Mouse (Mus musculus) embryo, embryonic 11.5 days (tissue): ENCODE results near the gene Gm17387.
"Not testable (repeated sequence)": the region's sequence is repeated elsewhere in the genome, so short reads cannot be mapped to it uniquely, and the experiment has no call there.

Experiments used
- DNase-seq: peaks from one replicate; pipeline ENCODE4 v3.0.0-alpha.2; 2012; ENCODE audit warnings: low read depth, low spot score

The Gm17387 gene

DNA sequence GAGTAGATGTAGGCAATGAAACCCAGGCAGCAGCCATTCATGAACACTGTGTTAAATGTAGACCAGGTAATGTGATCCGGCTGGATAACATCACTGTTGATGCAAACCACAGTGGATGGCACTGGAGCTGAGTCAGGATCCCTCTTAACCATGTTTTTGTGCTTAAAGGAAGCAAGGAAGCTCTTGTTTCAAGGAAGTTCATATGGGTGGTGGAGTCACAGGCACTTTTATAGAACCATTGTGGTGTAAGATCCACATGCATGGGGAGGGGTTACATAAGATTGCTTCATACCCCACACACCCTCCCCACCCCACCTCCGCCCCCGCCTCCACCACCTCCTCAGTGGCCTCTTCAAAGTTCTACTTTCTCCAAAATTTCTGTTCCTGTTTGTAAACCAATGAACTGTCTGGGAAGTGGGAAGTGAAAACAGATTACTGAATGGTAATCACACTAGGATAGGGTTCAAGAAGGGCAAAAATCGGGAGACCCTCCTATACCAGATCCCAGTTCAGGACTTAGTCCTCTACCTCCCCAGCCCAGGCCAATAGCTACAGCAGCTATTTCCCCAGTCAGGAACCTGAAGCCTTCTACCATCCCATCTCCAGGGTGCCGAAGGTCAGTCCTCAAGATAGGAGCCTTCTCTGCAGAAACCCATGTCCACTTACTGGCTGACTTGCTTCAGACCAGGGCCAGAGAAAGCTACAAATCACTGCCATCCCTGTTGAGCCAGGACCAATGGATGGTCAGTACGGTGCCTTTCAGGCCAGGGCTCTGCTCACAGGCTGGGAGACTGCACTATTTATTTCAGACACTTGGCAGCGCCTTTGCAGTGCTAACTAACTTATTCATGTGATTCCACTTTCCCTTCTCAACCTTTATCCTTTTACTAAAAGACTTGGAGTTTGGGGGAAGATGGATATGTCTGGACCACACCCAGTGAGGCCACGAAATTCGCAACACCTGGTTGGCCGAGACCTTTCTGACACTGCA lies 11.9 kb upstream of the Gm17387 start:
- no peak for DNase-seq

DNA sequence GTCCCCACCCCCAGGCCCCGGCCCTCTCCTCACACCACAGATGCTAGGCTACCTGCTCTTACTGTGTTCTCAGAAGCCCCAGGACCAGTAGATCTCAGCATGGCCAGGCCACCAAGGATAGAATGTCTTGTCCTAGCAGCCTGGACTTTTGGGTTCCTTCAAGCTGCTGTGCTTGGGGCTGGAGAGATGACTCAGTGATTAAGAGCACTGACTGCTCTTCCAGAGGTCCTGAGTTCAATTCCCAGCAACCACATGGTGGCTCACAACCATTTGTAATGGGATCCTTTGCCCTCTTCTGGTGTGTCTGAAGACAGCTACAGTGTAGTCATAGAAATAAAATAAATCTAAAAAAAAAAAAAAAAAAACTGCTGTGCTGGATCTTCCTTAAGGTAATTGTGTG lies 11.1 kb upstream of the Gm17387 start, which contains the start of gene Ifitm6:
Ifitm6 (minus strand) TSS at position 101 of the 400 bp plus-strand sequence.
- not testable (repeated sequence) for DNase-seq

DNA sequence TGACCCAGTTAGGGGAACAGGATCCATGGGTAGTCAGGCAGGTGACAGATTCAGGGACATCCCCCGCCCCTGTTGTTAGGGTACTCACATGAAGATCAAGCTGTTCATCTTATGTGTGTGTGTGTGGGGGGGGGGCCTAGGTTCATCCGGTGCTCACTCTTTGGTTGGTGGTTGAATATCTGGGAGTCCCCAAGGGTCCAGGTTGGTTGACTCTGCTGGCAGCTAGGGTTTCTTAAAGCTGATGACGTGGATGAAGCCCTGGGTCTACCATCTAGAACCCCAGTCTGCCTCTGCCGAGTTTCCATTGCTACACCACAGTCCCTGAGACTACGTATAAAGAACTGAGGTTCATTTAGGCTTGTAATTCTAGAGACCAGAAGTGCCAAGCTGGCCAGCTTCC lies 9.9 kb upstream of the Gm17387 start:
- no peak for DNase-seq

DNA sequence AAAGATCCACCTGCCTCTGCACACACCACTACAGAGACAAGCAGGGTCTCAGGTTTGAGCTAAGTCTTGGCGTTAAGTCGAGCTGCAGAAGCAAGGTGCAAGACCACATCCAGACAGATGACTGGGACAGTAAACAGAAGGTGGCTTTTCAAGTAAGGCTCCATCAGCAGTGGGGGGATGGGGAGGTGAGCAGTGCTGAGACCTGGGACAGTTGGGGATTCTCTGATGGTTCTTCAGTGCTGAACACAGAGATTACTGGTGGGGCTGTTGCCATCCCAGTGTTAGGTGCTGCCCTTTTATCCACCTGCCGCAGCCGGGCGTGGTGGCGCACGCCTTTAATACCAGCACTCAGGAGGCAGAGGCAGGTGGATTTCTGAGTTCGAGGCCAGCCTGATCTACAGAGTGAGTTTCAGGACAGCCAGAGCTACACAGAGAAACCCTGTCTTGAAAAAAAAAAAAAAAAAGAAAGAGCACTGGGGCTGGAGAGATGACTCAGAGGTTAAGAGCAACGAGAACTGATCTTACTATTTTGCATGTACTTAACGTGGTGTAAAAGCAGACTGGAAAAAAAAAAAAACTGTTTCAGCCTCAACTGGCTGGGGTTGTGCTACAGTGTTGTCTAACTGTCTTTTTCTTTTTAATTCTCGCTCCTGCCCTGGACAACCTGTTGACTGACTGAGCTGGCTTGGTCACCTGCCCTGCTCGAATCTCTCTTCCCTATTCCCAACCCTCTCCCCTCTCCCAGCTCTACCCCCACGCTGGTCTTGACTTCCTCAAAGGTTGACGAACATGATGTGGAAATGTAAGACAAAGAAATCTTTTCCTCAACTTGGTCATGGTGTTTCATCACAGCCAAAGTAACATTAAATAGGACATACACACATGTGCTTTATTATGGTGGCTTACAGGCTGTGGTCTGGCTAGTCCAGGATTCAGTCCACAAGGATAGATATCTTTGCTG lies 7.2 kb upstream of the Gm17387 start:
- no peak for DNase-seq

DNA sequence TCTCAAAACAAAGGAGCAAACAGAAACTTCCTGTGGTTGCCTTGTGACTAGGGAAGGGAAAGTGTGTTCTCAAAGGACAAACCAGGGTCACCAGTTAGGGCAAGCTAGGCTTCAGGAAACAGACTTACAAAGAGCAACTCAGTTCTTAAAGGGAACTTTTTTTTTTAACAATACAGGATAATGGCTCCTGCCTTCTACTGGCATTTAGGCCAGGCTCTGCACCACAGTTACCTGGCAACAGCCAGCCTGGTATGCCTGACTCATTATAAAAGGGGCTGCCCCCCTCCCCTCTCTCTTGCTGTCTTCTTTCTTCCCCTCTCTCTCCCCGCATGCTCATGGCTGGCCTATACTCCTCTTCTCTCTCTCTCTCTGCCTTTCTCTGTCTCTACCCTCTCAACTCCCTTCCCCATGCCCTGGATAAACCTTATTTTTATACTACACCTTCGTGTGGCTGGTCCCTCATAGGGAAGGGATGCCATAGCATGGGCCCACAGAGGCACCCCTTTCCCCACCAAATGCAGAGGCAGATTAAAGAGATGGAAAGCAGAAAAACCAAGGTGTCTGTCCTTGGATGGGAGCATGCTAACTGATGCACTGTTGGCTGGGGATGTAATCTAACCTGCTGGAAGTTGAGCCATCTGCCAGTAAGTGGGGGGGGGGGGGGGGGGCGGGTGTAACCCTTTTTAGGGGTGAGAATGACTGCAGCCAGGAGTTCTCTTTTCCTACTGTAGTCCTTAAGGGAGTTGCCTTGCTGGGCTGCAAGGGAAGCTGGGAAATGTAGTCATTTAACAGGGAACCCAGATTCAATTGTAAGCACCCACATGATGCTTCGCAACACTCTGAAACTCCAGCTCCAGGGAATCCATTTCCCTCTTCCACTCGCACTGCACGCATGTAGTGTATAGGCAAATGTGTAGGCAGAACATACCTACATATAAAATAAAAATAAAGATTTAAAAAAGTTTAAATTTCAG lies 3.8 kb upstream of the Gm17387 start:
- DNase-seq = no peak

DNA sequence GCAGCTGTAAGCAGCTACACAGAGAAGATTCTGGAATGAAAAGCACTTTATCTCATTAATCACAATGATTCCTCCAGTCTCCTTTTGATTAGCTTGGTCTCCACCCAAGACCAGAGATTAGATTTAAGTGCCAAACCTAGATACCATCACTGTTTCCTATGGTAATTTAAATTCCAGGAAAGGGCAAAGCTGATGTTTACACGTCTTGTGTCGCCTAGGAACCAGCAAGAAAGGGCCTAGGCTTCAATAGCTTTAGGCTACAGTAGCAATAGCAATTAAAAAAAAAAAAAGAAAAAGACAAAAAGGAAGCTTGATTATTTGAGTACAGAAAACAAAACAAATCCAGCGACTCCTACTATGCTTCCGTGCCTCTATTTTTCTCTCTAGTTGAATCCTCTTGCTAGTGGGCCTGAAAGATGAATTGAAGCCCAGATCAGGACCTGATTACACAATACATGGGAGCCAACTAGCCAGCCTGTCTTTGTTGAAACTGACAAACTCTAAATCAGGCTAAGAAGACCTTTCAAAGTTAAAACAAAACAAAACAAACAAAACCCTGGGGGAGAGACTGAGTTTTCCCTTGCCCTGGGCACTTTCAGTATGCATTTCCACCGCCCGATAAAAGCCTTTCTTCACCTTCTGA lies 2.7 kb upstream of the Gm17387 start:
- no peak for DNase-seq

DNA sequence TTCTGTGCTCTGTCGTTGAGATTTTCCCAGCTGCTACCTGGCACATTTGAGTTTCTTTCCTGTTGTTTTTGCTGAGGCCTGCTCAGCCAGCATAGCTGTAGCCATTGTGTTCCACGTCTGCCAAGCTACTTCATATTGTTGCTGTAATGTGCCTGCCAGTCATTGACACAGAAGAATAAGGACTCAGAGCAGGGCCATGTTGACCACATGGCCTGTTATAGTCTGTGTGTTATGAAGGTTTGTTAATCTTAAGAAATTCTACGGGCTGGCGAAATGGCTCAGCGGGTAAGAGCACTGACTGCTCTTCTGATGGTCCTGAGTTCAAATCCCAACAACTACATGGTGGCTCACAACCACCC lies 2.2 kb upstream of the Gm17387 start:
- no peak for DNase-seq

DNA sequence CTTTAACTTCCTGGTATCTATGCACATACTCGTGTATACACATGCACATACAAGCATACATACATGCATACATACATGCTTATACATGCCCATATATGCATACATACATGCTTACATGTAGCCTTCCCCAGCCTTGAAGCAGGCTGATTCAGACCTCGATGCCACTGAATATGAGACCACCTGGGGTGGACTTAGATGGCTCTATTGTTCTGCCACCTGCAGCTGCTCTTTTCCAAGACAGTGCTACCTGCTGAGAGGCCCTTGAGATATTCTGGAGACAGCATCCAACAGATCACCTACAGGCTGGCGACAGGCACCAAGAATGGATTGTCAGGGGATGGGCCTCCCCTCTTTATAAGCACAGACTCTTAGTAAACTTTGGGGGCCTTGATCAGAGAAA lies 1.5 kb downstream of the Gm17387 start:
- no peak for DNase-seq

DNA sequence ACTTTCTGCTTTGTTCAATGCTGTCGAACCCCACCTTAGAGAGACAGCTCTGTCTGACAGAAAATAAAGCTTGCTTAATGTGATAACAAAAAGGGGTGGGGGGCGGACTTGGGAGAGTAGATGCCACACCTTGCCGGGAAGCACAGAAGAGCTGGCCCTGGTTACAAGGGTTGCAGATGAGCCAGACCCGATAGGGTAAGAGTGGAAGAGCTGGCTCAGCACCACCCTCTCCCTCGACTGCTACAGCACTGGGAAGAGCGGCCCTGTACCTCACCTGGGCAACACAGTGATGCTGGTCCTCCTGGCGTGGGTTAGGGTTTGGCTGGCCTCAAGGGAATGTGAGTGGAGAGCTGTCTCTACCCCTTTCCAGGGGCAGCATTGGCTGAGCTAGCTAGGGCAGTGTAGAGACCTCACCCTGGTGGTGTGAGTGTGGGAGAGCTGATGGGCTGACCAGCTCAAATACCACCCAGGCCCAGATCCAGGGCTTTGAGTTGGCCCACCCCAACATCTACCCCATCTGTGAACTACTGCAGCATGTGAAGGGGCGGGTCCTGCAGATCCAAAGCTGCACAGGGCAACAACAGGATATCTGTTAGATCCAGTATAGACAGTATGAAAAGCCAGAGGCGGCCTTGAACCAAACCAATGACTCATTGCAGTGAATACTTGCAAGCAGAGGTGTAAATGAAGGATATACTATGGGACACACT lies 3.7 kb downstream of the Gm17387 start:
- DNase-seq = no peak

DNA sequence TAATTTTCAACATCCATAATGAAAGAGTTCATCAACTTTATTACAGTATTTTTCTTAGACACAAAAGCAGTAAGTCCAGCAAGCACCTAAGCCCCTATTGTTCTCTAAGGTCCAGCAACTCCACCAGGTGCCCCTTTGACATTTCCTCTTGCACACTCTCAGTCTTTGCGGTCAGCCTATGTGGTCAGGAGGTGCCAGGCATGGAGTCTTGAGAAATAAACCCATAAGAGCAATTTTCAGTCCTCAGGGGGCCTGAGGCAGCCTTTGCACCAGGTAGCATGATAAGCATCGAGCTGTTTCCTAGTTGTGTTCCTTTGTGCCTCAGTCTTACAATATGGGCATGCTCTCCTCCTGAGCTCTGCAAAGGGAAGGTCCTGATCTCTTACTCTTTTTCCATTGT lies 7.7 kb downstream of the Gm17387 start:
- not testable (repeated sequence) for DNase-seq

DNA sequence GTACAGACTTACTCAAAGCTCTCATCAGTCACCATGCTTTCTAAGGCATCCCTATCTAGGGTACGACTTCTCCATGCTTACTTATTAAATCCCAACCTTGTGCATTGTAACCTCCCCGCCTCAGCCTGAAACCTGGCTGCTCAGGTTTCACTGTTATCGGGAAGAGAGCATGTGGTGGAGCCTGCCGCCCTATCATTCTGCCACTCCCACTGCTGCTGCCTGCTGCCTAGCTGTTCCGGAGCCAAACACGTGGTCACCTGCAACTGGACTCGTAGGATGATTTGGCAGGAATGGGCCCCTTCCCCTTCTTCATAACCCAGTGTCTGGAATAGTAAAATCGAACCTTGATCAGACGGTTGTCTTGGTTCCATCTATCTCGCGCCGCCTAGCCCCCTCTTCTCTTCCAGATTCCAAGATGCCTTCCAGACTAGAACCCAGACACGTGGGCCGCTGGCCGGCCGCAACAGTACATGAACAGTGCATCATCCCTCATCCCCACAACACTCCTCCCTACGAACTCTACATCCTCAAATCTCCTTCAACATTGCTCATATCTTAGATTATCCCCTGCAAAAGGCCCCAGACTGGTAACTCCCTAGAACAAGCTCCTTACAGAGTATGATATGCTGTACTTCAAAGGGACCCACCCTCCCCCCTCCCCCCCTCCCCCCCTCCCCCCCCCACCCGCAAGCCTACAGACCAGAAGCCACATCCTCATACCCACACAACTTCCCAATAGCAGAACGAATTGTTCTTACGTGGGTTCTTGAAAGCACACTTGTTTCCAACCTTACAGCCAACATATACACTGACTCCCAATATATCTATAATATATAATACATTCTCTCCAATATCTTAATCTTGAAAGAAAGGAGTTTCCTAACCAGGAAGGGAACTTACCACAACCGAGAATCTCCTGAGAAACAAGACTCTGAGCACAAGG lies 9.4 kb downstream of the Gm17387 start:
- DNase-seq = no peak

DNA sequence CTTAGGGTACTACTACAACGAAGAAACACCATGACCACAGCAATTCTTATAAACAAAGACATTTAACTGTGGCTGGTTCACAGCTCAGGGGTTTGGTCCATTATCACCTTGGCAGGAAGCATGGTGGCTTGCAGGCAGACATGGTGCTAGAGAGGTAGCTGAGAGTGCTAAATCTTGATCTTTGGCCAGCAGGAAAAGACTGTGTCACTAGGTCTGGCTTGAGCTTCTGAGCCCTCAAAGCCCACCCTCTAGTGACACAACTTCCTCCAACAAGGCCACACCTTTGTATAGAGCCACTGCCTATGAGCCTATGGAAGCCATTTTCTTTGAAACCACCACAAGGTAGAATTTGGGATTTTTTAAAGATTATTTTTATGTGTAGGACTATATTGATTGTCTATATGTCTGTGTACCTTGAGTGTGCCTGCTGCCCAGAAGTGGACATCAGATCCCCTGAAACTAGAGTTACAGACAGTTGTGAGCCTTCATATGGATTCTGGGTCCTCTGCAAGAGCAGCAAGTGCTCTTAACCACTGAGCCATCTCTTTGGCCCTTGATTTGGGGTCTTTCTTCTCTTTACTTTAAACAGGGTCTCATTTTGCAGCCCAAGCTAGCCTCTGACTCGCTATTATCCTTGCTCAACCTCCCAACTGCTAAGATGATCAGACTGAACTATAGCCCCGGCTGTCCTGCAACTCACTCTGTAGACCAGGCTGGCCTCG lies 10.6 kb downstream of the Gm17387 start:
- DNase-seq = no peak

DNA sequence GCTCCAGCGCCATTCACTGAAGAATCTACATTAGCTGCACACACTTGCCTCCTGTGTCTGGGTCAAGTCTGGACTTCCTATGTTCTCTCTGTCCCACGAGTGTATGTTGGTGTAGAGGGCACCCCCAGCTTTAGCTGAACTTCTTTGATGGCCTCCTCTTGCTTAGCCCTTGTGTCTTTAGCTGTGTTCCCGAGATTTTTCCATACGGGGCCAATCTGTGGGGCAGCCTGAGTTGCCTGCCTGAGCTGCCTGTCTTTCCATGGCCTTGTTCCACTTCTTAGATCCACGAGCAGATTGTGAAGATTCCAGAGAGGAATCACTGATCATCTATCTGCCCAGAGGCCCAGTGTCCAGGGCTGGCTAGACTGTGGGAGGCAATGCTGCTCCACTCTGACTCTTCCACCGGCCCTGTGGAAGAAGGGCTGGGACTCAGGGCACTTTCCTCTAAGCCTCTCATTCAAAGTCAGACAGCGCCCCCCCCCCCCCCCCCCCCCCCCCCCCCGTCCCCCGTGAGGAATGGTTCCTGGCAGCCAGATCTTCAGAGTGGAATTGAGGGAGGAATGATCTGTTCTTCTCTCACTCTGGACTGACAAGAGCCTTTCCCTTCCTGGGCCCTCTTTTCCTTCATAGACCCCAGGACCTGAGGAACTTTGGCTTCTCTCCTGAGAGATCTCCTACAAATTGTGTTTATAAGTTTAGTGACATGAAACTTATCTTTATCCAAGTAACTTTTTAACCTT lies 12.1 kb downstream of the Gm17387 start:
- DNase-seq = no peak

DNA sequence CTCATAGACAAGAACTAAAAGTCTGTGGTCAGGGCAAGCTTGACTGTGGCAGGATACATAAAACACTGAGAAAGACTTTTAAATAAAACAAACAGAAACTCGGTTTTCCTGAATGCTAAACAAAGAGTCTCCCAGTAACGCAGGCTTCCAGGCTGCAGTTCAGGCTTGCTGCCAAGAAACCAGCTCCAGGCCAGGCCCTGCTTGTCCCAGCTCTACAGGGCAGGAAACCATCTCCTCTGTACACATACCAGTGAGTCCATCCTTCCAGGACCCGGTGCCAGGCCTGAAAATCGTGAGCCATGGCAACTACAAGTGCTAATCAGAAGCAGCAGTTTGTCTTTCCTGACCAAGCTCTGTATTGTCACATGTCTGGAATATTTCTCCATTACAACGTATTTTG lies 12.7 kb downstream of the Gm17387 start:
- no peak for DNase-seq

DNA sequence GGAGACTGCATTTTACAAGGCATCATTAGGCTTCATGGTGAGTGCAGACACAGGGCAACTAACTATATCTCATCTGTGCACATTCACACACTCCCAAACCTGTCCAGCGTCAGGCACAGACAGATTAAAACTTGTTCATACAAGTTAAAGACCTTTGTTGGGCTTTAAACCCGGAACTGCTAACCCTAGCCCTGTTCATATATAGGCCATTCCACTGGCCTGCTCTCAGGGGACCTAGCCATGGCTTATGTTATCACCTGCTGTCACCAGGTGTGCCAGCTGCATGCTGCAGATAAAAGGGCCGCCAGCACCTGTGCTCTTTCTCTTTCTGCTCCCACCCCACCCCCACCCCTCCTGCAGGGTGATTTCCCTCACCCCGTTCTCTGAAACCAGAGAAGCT lies 13.6 kb downstream of the Gm17387 start:
- no peak for DNase-seq

DNA sequence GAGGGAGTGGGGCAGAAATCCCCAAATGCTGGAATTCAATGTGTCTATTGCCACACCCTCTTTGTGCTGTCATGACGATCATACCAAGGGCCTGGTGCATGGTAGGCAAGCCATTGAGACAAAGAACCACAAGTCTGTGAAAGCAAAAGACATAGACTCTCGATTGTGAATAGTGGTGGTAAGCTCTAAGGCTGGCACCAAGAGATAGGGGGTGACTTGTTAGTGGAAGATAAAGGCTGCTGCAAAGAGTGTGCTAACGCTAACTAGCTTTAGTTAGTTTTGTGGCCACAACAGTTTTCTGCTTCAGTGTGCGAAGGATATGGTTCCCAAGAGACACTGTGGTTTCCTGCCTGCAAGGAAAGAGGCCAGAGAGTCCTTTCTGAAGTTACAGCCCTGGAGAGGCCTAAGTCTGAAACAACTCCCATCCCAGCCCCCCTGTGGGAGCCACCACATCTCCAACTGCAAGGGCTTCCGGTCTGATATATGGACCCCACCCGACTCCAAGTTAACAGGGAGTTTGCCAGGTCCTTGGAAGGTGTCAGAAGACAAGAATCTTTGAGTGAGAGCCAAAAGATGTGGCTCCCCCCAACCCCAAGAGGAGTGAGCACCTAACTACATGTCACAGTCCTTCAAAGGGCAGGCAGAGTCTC lies 18.1 kb downstream of the Gm17387 start:
- DNase-seq = no peak
